Mouse (Mus musculus) limb, embryonic 15.5 days (tissue): ENCODE data around the gene Ptprk. TPM values are rescaled to one million over a fixed set of nuclear protein-coding genes. Genes with fewer than 3 reads are reported as not detected.

ENCODE experiments used
- ATAC-seq: fragments of 200-750 bp; cut with Nextera tagmentation; 2 replicates; pipeline ENCODE4 v1.8.0; 2017; ENCODE audit warnings: low read depth, moderate TSS enrichment; ENCODE audit not compliant: insufficient number of reproducible peaks, low FRiP score, low TSS enrichment
- H3K27ac ChIP-seq: fragments of 300-500 bp; sonication (generic); 2 replicates; pipeline ENCODE4 v1.5.1; 2015; ENCODE audit warnings: moderate library complexity, mild to moderate bottlenecking, inconsistent platforms
- H3K27me3 ChIP-seq: fragments of 300-500 bp; sonication (generic); 2 replicates; pipeline ENCODE4 v1.6.1; 2015; ENCODE audit warnings: inconsistent platforms
- H3K36me3 ChIP-seq: fragments of 300-500 bp; sonication (generic); 2 replicates; pipeline ENCODE4 v1.6.1; 2015; ENCODE audit warnings: inconsistent platforms
- H3K4me1 ChIP-seq: fragments of 300-500 bp; sonication (generic); 2 replicates; pipeline ENCODE4 v1.6.1; 2015; ENCODE audit warnings: inconsistent platforms
- H3K4me2 ChIP-seq: fragments of 300-500 bp; sonication (generic); 2 replicates; pipeline ENCODE4 v1.6.1; 2015; ENCODE audit warnings: mild to moderate bottlenecking, inconsistent platforms
- H3K4me3 ChIP-seq: fragments of 300-500 bp; sonication (generic); 2 replicates; pipeline ENCODE4 v1.5.1; 2015; ENCODE audit warnings: mild to moderate bottlenecking, inconsistent platforms
- H3K9ac ChIP-seq: fragments of 300-500 bp; sonication (generic); 2 replicates; pipeline ENCODE4 v1.6.1; 2015; ENCODE audit warnings: inconsistent platforms
- H3K9me3 ChIP-seq: fragments of 300-500 bp; sonication (generic); 2 replicates; pipeline ENCODE4 v1.6.1; 2016; ENCODE audit warnings: inconsistent platforms
- WGBS: fragments of 180-500 bp; shearing (Covaris S2); methylation state at CpG from one replicate; pipeline ENCODE4 v1.1.7; 2015; 5-methylcytosine and 5-hydroxymethylcytosine counted together
- polyA plus RNA-seq: library from polyadenylated mRNA; unstranded; fragments of >200 nt; fragmentation: Nextera tagmentation; extraction: Ambion mirVana; gene quantifications from 2 replicates; pipeline ENCODE4 v1.2.1, GENCODE M21; 2015

The Ptprk gene
- polyA plus RNA-seq, 1 experiment from 2014 or later: 25.1 TPM

GRCm38 (mm10) chr10:28523992-28524735 is 449.5 kb downstream of the Ptprk start:
- no peak overlapping the region for H3K4me2 ChIP-seq
- H3K4me3 ChIP-seq: no peak overlapping the region
- no peaks in the 10 kb centered on the region for H3K36me3 ChIP-seq
- ATAC-seq: no peak
- WGBS: 69% methylated on average over 14 of the region's 14 CpGs
- H3K9me3 ChIP-seq: no peaks in the 10 kb centered on the region
- no peak overlapping the region for H3K9ac ChIP-seq
- no peaks in the 10 kb centered on the region for H3K27me3 ChIP-seq
- no peaks in the 10 kb centered on the region for H3K4me1 ChIP-seq
- no peak overlapping the region for H3K27ac ChIP-seq

GRCm38 (mm10) chr10:28540595-28540994 is 466.0 kb downstream of the Ptprk start:
- Histone ChIP-seq H3K4me2 (no peak overlapping the region), H3K27me3 (no peaks in the 10 kb centered on the region), H3K9me3 (no peaks in the 10 kb centered on the region), H3K9ac (no peak overlapping the region), H3K4me1 (no peaks in the 10 kb centered on the region), H3K4me3 (no peak overlapping the region), H3K27ac (no peak overlapping the region), H3K36me3 (no peaks in the 10 kb centered on the region)
- 75% methylated on average over 4 of the region's 4 CpGs for WGBS
- no peak for ATAC-seq

DNA sequence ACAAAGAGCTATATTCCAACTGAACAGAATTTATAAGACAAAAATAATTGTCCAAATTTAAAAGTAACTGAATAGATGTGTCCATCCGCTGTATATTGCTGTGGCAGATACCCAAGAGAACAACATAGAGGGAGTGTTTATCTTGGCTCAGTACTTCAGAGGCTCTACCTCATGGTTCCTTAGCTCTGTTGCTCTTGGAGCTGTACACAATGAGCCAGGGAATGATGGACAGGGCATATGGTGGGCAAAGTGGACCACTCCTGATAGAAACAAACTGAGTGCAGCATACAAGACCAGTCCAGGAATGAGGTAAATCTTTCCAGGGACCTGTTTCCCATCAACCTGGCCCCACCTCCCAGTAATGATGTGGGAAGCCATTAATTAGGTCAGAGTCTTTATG is 468.1 kb downstream of the Ptprk start:
- no peaks in the 10 kb centered on the region for H3K27me3 ChIP-seq
- H3K27ac ChIP-seq: no peak overlapping the region
- 65% methylated on average over 1 of the region's 1 CpGs for WGBS
- no peak overlapping the region for H3K4me2 ChIP-seq
- H3K4me1 ChIP-seq: no peaks in the 10 kb centered on the region
- H3K36me3 ChIP-seq: no peaks in the 10 kb centered on the region
- H3K4me3 ChIP-seq: no peak overlapping the region
- ATAC-seq: no peak
- H3K9me3 ChIP-seq: no peaks in the 10 kb centered on the region
- H3K9ac ChIP-seq: no peak overlapping the region

DNA sequence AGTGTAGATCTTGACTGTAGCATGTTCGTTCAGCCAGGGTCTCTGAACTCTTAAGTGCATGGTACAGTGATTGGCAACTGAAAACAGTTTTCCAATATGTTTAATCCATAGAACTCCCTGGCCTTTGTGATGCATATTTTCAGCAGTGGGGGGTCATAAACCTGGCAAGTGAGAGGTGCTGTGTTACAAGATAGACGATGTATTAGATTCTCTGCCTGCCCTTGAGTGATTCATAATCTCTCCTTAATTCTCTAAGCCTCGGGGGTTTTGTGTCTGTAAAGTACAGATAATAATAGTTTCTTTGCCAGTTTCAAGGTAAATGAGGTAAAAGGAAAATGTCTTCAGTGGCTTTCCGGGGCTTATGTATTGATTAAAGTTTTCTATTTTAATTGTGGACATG is 475.9 kb downstream of the Ptprk start:
- Histone ChIP-seq H3K27ac (no peak overlapping the region), H3K4me3 (no peak overlapping the region), H3K27me3 (no peaks in the 10 kb centered on the region), H3K9ac (no peak overlapping the region), H3K36me3 (no peaks in the 10 kb centered on the region), H3K4me1 (no peaks in the 10 kb centered on the region), H3K4me2 (no peak overlapping the region), H3K9me3 (no peaks in the 10 kb centered on the region)
- 42% methylated on average over 4 of the region's 4 CpGs for WGBS
- no peak for ATAC-seq

- ATAC-seq: no peak
- WGBS: 83% methylated on average over 2 of the region's 2 CpGs
- Histone ChIP-seq H3K4me2 (no peak overlapping the region), H3K27me3 (no peaks in the 10 kb centered on the region), H3K9me3 (no peaks in the 10 kb centered on the region), H3K27ac (no peak overlapping the region), H3K4me3 (no peak overlapping the region), H3K4me1 (no peaks in the 10 kb centered on the region), H3K36me3 (no peaks in the 10 kb centered on the region), H3K9ac (no peak overlapping the region)
Measured at GRCm38 (mm10) chr10:28552068-28552467, 477.4 kb downstream of the Ptprk start.

GRCm38 (mm10) chr10:28564110-28564674 is 489.6 kb downstream of the Ptprk start:
- Histone ChIP-seq H3K4me1 (no peaks in the 10 kb centered on the region), H3K4me2 (no peak overlapping the region), H3K9me3 (no peaks in the 10 kb centered on the region), H3K4me3 (no peak overlapping the region), H3K9ac (no peak overlapping the region), H3K36me3 (no peaks in the 10 kb centered on the region; the same call in 1 of the 2 replicates), H3K27ac (no peak overlapping the region), H3K27me3 (no peaks in the 10 kb centered on the region)
- WGBS: 92% methylated on average over 3 of the region's 3 CpGs
- ATAC-seq: no peak

DNA sequence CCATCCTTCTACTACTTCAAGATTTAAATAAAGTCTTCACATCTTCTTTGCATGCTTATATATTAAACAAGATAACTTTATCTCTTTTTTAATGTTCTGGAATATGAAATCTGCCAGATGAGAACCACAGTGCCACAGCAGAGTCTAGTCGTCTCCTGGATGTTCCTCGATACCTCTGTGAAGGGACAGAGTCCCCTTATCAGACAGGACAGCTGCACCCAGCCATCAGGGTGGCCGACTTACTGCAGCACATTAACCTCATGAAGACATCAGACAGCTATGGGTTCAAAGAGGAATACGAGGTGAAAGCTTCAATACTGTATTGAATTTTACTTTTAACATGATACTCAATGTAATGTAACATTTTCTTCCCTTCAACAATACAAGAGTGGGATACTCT is 491.8 kb downstream of the Ptprk start:
- Histone ChIP-seq H3K4me1 (no peaks in the 10 kb centered on the region), H3K27me3 (no peaks in the 10 kb centered on the region), H3K27ac (no peak overlapping the region), H3K36me3 (no peaks in the 10 kb centered on the region; the same call in 1 of the 2 replicates), H3K4me2 (no peak overlapping the region), H3K9me3 (no peaks in the 10 kb centered on the region), H3K9ac (no peak overlapping the region), H3K4me3 (no peak overlapping the region)
- 89% methylated on average over 4 of the region's 4 CpGs for WGBS
- no peak for ATAC-seq

- H3K9me3 ChIP-seq: no peaks in the 10 kb centered on the region
- no peak overlapping the region for H3K4me3 ChIP-seq
- H3K27ac ChIP-seq: no peak overlapping the region
- no peak overlapping the region for H3K4me2 ChIP-seq
- 92% methylated on average over 2 of the region's 2 CpGs for WGBS
- no peak for ATAC-seq
- H3K9ac ChIP-seq: no peak overlapping the region
- H3K27me3 ChIP-seq: no peaks in the 10 kb centered on the region
- no peaks in the 10 kb centered on the region for H3K4me1 ChIP-seq
- H3K36me3 ChIP-seq: no peaks in the 10 kb centered on the region; the same call in 1 of the 2 replicates
Measured at GRCm38 (mm10) chr10:28566828-28567227, 492.2 kb downstream of the Ptprk start.

- Histone ChIP-seq H3K36me3 (no peaks in the 10 kb centered on the region; the same call in 1 of the 2 replicates), H3K9ac (no peak overlapping the region), H3K4me3 (no peak overlapping the region), H3K9me3 (no peaks in the 10 kb centered on the region), H3K27me3 (no peaks in the 10 kb centered on the region), H3K27ac (no peak overlapping the region), H3K4me2 (no peak overlapping the region), H3K4me1 (no peaks in the 10 kb centered on the region)
- 78% methylated on average over 3 of the region's 3 CpGs for WGBS
- no peak for ATAC-seq
Measured at GRCm38 (mm10) chr10:28567441-28567840, 492.8 kb downstream of the Ptprk start.

GRCm38 (mm10) chr10:28568047-28568446 is 493.4 kb downstream of the Ptprk start:
- Histone ChIP-seq H3K27me3 (no peaks in the 10 kb centered on the region), H3K27ac (no peak overlapping the region), H3K4me2 (no peak overlapping the region), H3K4me1 (no peaks in the 10 kb centered on the region), H3K9me3 (no peaks in the 10 kb centered on the region), H3K36me3 (no peaks in the 10 kb centered on the region; the same call in 1 of the 2 replicates), H3K4me3 (no peak overlapping the region), H3K9ac (no peak overlapping the region)
- no peak for ATAC-seq
- 92% methylated on average over 5 of the region's 5 CpGs for WGBS

DNA sequence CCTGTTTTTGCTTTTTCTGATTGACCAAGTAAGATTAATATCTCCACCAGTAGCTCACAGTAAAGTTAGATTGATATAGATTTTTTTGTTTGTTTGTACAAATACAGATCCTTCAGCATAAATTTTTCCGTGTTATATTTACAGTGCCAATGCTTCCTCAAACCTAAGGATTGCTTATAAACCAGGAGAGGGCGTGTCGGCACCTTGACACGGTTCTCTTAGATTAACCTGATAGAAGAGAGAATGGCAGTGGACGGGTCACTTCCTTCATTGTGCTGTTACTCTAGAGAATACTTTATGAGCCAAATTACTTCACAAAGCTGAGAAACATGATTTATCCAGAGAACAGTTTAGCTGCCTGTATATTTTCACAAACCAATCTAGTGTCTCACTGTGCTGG is 505.0 kb downstream of the Ptprk start:
- no peaks in the 10 kb centered on the region for H3K27me3 ChIP-seq
- H3K9ac ChIP-seq: no peak overlapping the region
- WGBS: 82% methylated on average over 5 of the region's 5 CpGs
- no peaks in the 10 kb centered on the region for H3K4me1 ChIP-seq
- no peak for ATAC-seq
- no peak overlapping the region for H3K4me3 ChIP-seq
- H3K36me3 ChIP-seq: peaks cover 4% of the 10 kb centered on the region
- H3K9me3 ChIP-seq: no peaks in the 10 kb centered on the region
- no peak overlapping the region for H3K27ac ChIP-seq
- H3K4me2 ChIP-seq: no peak overlapping the region

DNA sequence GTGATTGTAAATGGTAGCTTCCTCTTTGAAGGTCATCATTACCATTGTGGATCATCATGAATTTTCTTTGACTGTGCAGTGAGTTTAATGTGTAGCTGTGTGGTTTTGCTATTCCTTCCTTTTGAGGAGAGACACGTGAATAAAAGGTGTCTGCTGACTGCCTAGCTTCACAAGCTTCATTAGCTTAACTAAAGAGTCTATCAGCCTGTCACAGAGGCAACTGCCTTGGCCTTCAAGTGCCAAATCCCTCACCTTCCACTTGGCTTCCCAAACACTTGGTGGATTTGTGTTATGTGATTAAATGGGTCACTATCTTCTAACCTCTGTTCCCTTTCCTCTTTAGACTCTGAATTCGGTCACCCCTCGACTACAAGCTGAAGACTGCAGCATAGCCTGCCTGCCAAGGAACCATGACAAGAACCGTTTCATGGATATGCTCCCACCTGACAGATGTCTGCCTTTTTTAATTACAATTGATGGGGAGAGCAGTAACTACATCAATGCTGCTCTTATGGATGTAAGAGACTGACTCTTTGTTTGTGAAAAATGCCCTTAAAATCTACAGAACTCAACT is 512.0 kb downstream of the Ptprk start:
- ATAC-seq: no peak
- H3K27me3 ChIP-seq: no peaks in the 10 kb centered on the region

More for the DNA sequence above, 512.0 kb downstream of the Ptprk start:
- Histone ChIP-seq H3K9ac (no peak overlapping the region), H3K4me1 (no peaks in the 10 kb centered on the region), H3K4me2 (no peak overlapping the region), H3K36me3 (peaks cover 8% of the 10 kb centered on the region), H3K27ac (no peak overlapping the region), H3K4me3 (no peak overlapping the region), H3K9me3 (no peaks in the 10 kb centered on the region)
- WGBS: 66% methylated on average over 4 of the region's 4 CpGs
